Mouse (Mus musculus) kidney, postnatal 0 days (tissue): ENCODE measurements around the gene Oas1d. TPM values are rescaled to one million over a fixed set of nuclear protein-coding genes. Genes with fewer than 3 reads are reported as not detected.
"Not testable (repeated sequence)": the region's sequence is repeated elsewhere in the genome, so short reads cannot be mapped to it uniquely, and the experiment has no call there.

Source experiments
- ATAC-seq: fragments of 200-750 bp; cut with Nextera tagmentation; replicated peaks from 2 replicates; pipeline ENCODE4 v1.8.0; 2017; ENCODE audit warnings: low read depth, moderate number of reproducible peaks, moderate TSS enrichment, moderate library complexity; ENCODE audit not compliant: low FRiP score
- DNase-seq: peaks from one replicate; pipeline ENCODE4 v3.0.0-alpha.2; 2016; ENCODE audit warnings: low spot score
- H3K27ac ChIP-seq: fragments of 300-500 bp; sonication (generic); 2 replicates; pipeline ENCODE4 v1.5.1; 2014; ENCODE audit warnings: mild to moderate bottlenecking
- H3K27me3 ChIP-seq: fragments of 300-500 bp; sonication (generic); 2 replicates; pipeline ENCODE4 v1.6.1; 2014; ENCODE audit warnings: low read length, mixed read lengths; ENCODE audit not compliant: insufficient read depth
- H3K36me3 ChIP-seq: fragments of 300-500 bp; sonication (generic); 2 replicates; pipeline ENCODE4 v1.6.1; 2014; ENCODE audit warnings: low read length, mixed read lengths; ENCODE audit not compliant: insufficient read depth
- H3K4me1 ChIP-seq: fragments of 300-500 bp; sonication (generic); replicated peaks from 2 replicates; pipeline ENCODE4 v1.6.1; 2014; ENCODE audit warnings: antibody characterized with exemption, low read length, mixed read lengths; ENCODE audit not compliant: insufficient read depth
- H3K4me2 ChIP-seq: fragments of 300-500 bp; sonication (generic); 2 replicates; pipeline ENCODE4 v1.6.1; 2014; ENCODE audit warnings: mild to moderate bottlenecking, low read length, moderate library complexity, mixed read lengths
- H3K4me3 ChIP-seq: fragments of 300-500 bp; sonication (generic); replicated peaks from 2 replicates; pipeline ENCODE4 v1.5.1; 2014; ENCODE audit warnings: low read depth, low read length
- H3K9ac ChIP-seq: fragments of 300-500 bp; sonication (generic); 2 replicates; pipeline ENCODE4 v1.6.1; 2014; ENCODE audit warnings: low read depth, low read length
- H3K9me3 ChIP-seq: fragments of 300-500 bp; sonication (generic); replicated peaks from 2 replicates; pipeline ENCODE4 v1.6.1; 2016; ENCODE audit warnings: low read length, inconsistent platforms, mixed read lengths
- CTCF ChIP-seq: IDR thresholded peaks from 2 replicates; pipeline ENCODE4 v1.5.1; 2016; ENCODE audit warnings: antibody characterized with exemption, low read depth, mild to moderate bottlenecking, moderate library complexity
- WGBS: fragments of 180-500 bp; shearing (Covaris S2); extraction: QIAGEN DNeasy Blood & Tissue Kit; methylation state at CpG from one replicate; pipeline ENCODE4 v1.1.7; 2014; 5-methylcytosine and 5-hydroxymethylcytosine counted together
- polyA plus RNA-seq: library from polyadenylated mRNA; unstranded; fragments of >200 nt; fragmentation: Nextera tagmentation; extraction: Ambion mirVana; gene quantifications from 2 replicates; pipeline ENCODE4 v1.2.1, GENCODE M21; 2015

Oas1d gene
- polyA plus RNA-seq, 1 experiment from 2014 or later: not detected

- Histone ChIP-seq H3K36me3 (no peaks in the 10 kb centered on the region), H3K9me3 (no peaks in the 10 kb centered on the region), H3K4me3 (no peak overlapping the region), H3K27me3 (no peaks in the 10 kb centered on the region), H3K9ac (no peak overlapping the region), H3K4me1 (no peaks in the 10 kb centered on the region), H3K27ac (no peak overlapping the region), H3K4me2 (no peak overlapping the region)
- ATAC-seq (no peak), DNase-seq (no peak)
- TF ChIP-seq CTCF: no peak
- 91% methylated on average over 5 of the region's 5 CpGs for WGBS
Measured at GRCm38 (mm10) chr5:120902056-120902455, 12.3 kb upstream of the Oas1d start.

- DNase-seq: peak; percentile 34
- not testable (repeated sequence) for H3K9me3 ChIP-seq, H3K4me1 ChIP-seq, ATAC-seq, H3K36me3 ChIP-seq, H3K9ac ChIP-seq, H3K27ac ChIP-seq, H3K27me3 ChIP-seq
- peak within 1 kb of the TSS; percentile 16; the same call in 1 of the 2 replicates for H3K4me3 ChIP-seq
- 29% methylated on average over 9 of the region's 12 CpGs for WGBS
- H3K4me2 ChIP-seq: peak within 1 kb of the TSS; percentile 27; the same call in 1 of the 2 replicates
Measured at GRCm38 (mm10) chr5:120906791-120907733, 7.3 kb upstream of the Oas1d start, which contains the start of gene Oas1a. Oas1a (minus strand) TSS chr5:120907521.

- ATAC-seq (no peak), DNase-seq (no peak)
- H3K27ac ChIP-seq: no peak overlapping the region
- no peak overlapping the region for H3K4me2 ChIP-seq
- H3K9ac ChIP-seq: no peak overlapping the region
- no peaks in the 10 kb centered on the region for H3K27me3 ChIP-seq
- no peak overlapping the region for H3K4me3 ChIP-seq
- no peak for TF ChIP-seq CTCF
- H3K9me3 ChIP-seq: no peaks in the 10 kb centered on the region
- H3K36me3 ChIP-seq: no peaks in the 10 kb centered on the region
- H3K4me1 ChIP-seq: no peaks in the 10 kb centered on the region
- 49% methylated on average over 7 of the region's 7 CpGs for WGBS
Measured at GRCm38 (mm10) chr5:120908196-120908920, 6.0 kb upstream of the Oas1d start.

GRCm38 (mm10) chr5:120919156-120919935 is 5.0 kb downstream of the Oas1d start:
- not testable (repeated sequence) for ATAC-seq, H3K4me1 ChIP-seq, DNase-seq, H3K27ac ChIP-seq, H3K36me3 ChIP-seq, H3K9ac ChIP-seq, H3K9me3 ChIP-seq, H3K27me3 ChIP-seq, H3K4me3 ChIP-seq, H3K4me2 ChIP-seq
- WGBS: 70% methylated on average over 2 of the region's 2 CpGs

- Histone ChIP-seq H3K9me3 (no peaks in the 10 kb centered on the region), H3K27ac (no peak overlapping the region), H3K4me3 (no peak overlapping the region), H3K27me3 (no peaks in the 10 kb centered on the region), H3K4me2 (no peak overlapping the region), H3K4me1 (no peaks in the 10 kb centered on the region), H3K36me3 (no peaks in the 10 kb centered on the region), H3K9ac (no peak overlapping the region)
- no peak for DNase-seq
- no peak for ATAC-seq
- 83% methylated on average over 3 of the region's 3 CpGs for WGBS
- TF ChIP-seq CTCF: no peak
Measured at GRCm38 (mm10) chr5:120920296-120920695, 6.0 kb downstream of the Oas1d start.

GRCm38 (mm10) chr5:120923969-120924368 is 9.6 kb downstream of the Oas1d start:
- H3K27me3 ChIP-seq: no peaks in the 10 kb centered on the region
- H3K27ac ChIP-seq: no peak overlapping the region
- DNase-seq: no peak
- ATAC-seq: no peak
- WGBS: 57% methylated on average over 4 of the region's 4 CpGs
- H3K9ac ChIP-seq: no peak overlapping the region
- H3K36me3 ChIP-seq: no peaks in the 10 kb centered on the region
- TF ChIP-seq CTCF: no peak
- no peaks in the 10 kb centered on the region for H3K9me3 ChIP-seq
- no peak overlapping the region for H3K4me3 ChIP-seq
- no peak overlapping the region for H3K4me2 ChIP-seq
- H3K4me1 ChIP-seq: no peaks in the 10 kb centered on the region

GRCm38 (mm10) chr5:120924520-120924919 is 10.2 kb downstream of the Oas1d start:
- not testable (repeated sequence) for ATAC-seq, H3K27ac ChIP-seq
- WGBS: 83% methylated on average over 4 of the region's 4 CpGs

GRCm38 (mm10) chr5:120926311-120926710 is 12.0 kb downstream of the Oas1d start:
- H3K36me3 ChIP-seq, H3K4me3 ChIP-seq, H3K4me2 ChIP-seq, DNase-seq, H3K9ac ChIP-seq, H3K27ac ChIP-seq, H3K27me3 ChIP-seq, H3K4me1 ChIP-seq, H3K9me3 ChIP-seq, ATAC-seq: not testable (repeated sequence)
- 42% methylated on average over 2 of the region's 2 CpGs for WGBS

More at GRCm38 (mm10) chr5:120924520-120924919, 10.2 kb downstream of the Oas1d start:
- H3K4me1 ChIP-seq, H3K36me3 ChIP-seq, H3K4me3 ChIP-seq, H3K9ac ChIP-seq, H3K4me2 ChIP-seq, DNase-seq, H3K27me3 ChIP-seq, H3K9me3 ChIP-seq: not testable (repeated sequence)
